Mouse (Mus musculus) liver, embryonic 15.5 days (tissue): ENCODE data around the gene Trim9. TPM values are rescaled to one million over a fixed set of nuclear protein-coding genes. Genes with fewer than 3 reads are reported as not detected.

Experiments
- ATAC-seq: fragments of 200-750 bp; cut with Nextera tagmentation; 2 replicates; pipeline ENCODE4 v1.8.0; 2017; ENCODE audit warnings: moderate number of reproducible peaks, mild to moderate bottlenecking, moderate library complexity; ENCODE audit not compliant: insufficient read depth
- H3K27ac ChIP-seq: fragments of 300-500 bp; sonication (generic); replicated peaks from 2 replicates; pipeline ENCODE4 v1.5.1; 2015; ENCODE audit warnings: mild to moderate bottlenecking, inconsistent platforms
- H3K27me3 ChIP-seq: fragments of 300-500 bp; sonication (generic); 2 replicates; pipeline ENCODE4 v1.6.1; 2015; ENCODE audit warnings: mild to moderate bottlenecking, inconsistent platforms
- H3K36me3 ChIP-seq: fragments of 300-500 bp; sonication (generic); replicated peaks from 2 replicates; pipeline ENCODE4 v1.6.1; 2015; ENCODE audit warnings: moderate library complexity, mild to moderate bottlenecking, inconsistent platforms
- H3K4me1 ChIP-seq: fragments of 300-500 bp; sonication (generic); replicated peaks from 2 replicates; pipeline ENCODE4 v1.6.1; 2015; ENCODE audit warnings: inconsistent platforms
- H3K4me2 ChIP-seq: fragments of 300-500 bp; sonication (generic); 2 replicates; pipeline ENCODE4 v1.6.1; 2015; ENCODE audit warnings: moderate library complexity, mild to moderate bottlenecking, inconsistent platforms
- H3K4me3 ChIP-seq: fragments of 300-500 bp; sonication (generic); replicated peaks from 2 replicates; pipeline ENCODE4 v1.5.1; 2015; ENCODE audit warnings: mild to moderate bottlenecking, inconsistent platforms
- H3K9ac ChIP-seq: fragments of 300-500 bp; sonication (generic); 2 replicates; pipeline ENCODE4 v1.6.1; 2015; ENCODE audit warnings: moderate library complexity, mild to moderate bottlenecking, inconsistent platforms
- H3K9me3 ChIP-seq: fragments of 300-500 bp; sonication (generic); replicated peaks from 2 replicates; pipeline ENCODE4 v1.6.1; 2016; ENCODE audit warnings: inconsistent platforms
- WGBS: fragments of 180-500 bp; shearing (Covaris S2); methylation state at CpG from one replicate; pipeline ENCODE4 v1.1.7; 2015; ENCODE audit warnings: mixed read lengths; ENCODE audit not compliant: insufficient replicate concordance; 5-methylcytosine and 5-hydroxymethylcytosine counted together
- polyA plus RNA-seq: library from polyadenylated mRNA; unstranded; fragments of >200 nt; fragmentation: Nextera tagmentation; extraction: Ambion mirVana; gene quantifications from 2 replicates; pipeline ENCODE4 v1.2.1, GENCODE M21; 2015

Trim9 gene
- polyA plus RNA-seq, 1 experiment from 2014 or later, result 0.03 TPM

DNA sequence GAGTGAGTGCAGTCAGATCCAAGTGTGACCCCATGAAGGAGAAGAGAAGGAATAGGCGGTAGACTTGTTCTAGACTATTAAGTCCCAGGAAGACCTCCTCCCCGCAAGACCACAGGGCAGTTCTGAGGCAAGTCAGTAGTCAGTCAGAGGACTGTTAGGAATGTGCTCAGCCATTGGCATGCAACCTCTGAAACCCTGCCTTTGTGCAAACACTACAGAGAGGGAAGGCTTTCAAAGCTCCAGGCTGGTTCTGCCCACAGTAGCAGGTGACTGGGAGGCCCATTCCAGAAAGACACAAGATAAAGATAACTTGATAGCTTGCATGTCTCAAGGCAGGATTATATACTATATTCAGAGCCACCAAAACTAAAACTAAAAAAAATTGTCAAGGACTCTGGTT lies 116.1 kb downstream of the Trim9 start, which contains the start of gene Pygl:
Pygl (minus strand) TSS at position 195 of the 400 bp plus-strand sequence.
- WGBS, result 72% methylated on average over 2 of the region's 2 CpGs
- Histone ChIP-seq H3K27ac (peak within 1 kb of the TSS; percentile 49), H3K36me3 (no peaks in the 10 kb centered on the region), H3K4me3 (no peak within 1 kb of the TSS), H3K9me3 (no peaks in the 10 kb centered on the region), H3K4me1 (peaks cover 78% of the 10 kb centered on the region), H3K9ac (no peak within 1 kb of the TSS), H3K27me3 (no peaks in the 10 kb centered on the region), H3K4me2 (peak within 1 kb of the TSS; percentile 13; the same call in 1 of the 2 replicates)
- no peak for ATAC-seq

DNA sequence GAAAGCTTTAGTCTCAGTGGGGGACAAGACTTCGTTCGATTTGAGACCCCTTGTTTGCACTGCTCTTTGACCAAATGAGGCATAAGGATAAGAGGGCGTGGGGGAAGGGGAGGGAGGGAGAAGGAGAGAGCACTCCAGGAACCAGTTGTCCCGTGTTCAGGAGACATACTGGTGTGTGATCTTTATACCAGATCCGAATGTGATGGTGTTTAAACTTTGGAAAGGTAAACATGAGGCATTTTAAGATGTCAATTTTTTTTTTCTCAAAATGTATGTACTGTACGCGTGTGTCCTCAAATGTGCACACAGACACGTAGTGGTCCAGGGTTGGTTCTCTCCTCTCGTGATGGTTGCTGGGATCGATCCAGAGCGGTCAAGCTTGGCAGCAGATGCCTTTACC lies 119.3 kb downstream of the Trim9 start:
- H3K36me3 ChIP-seq, result 0 out of 2 replicates have a peak, but pooled peaks cover 2% of the 10 kb centered on the region
- WGBS, result 57% methylated on average over 11 of the region's 11 CpGs
- ATAC-seq, result peak; percentile 41; the same call in 1 of the 2 replicates
- peak overlapping the region; percentile 92 for H3K4me2 ChIP-seq
- H3K9ac ChIP-seq, result peak overlapping the region; percentile 60
- H3K27ac ChIP-seq, result peak overlapping the region; percentile 89
- H3K4me1 ChIP-seq, result peaks cover 79% of the 10 kb centered on the region
- no peaks in the 10 kb centered on the region for H3K9me3 ChIP-seq
- H3K27me3 ChIP-seq, result no peaks in the 10 kb centered on the region
- H3K4me3 ChIP-seq, result peak overlapping the region; percentile 67

DNA sequence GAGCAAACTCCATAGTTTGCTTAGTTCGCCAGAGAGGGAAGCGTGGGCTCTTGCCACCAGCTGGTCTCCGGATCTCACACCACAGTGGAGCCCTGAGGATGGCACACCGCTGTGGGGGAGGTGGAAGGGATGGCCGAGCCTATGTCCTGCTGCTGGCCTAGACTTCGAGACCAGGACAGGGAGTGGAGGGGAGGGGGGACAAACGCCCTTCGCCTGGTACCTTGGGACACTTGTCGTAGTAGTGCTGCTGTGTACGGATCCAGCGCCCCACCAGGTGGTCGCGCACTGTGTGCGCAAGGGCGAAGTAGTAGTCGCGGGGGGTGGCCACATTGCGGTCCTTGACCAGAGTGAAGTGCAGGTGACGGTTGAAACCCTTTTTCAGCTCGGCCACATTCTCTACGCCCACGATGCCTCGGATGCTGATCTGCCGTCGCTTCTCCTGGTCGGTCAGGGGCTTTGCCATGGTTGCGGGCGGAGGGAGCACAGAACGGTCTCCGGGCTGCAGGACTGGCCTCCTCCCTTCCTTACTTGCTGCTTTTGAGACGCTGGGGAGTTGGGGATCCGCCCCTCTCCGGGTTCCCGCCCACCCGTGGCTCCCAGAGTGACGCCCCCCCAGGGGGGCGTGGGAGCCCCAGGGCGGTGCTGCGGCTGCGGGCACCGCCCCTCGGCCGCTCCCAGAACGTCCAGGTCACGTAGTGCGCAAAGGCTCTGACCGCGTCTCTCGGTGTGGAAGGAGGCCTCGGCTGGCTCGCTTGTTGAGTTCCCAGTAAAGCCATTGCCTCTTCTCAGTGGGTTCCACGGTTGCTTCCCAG lies 120.1 kb downstream of the Trim9 start:
- 0 out of 2 replicates have a peak, but pooled peaks cover 5% of the 10 kb centered on the region for H3K36me3 ChIP-seq
- peak overlapping the region; percentile 89 for H3K27ac ChIP-seq
- H3K4me3 ChIP-seq, result peak overlapping the region; percentile 67
- under 1% methylated on average over 52 of the region's 52 CpGs for WGBS
- peak; percentile 98 for ATAC-seq
- H3K4me2 ChIP-seq, result peak overlapping the region; percentile 92
- H3K9me3 ChIP-seq, result no peaks in the 10 kb centered on the region
- peaks cover 72% of the 10 kb centered on the region for H3K4me1 ChIP-seq
- no peaks in the 10 kb centered on the region for H3K27me3 ChIP-seq
- peak overlapping the region; percentile 85 for H3K9ac ChIP-seq

DNA sequence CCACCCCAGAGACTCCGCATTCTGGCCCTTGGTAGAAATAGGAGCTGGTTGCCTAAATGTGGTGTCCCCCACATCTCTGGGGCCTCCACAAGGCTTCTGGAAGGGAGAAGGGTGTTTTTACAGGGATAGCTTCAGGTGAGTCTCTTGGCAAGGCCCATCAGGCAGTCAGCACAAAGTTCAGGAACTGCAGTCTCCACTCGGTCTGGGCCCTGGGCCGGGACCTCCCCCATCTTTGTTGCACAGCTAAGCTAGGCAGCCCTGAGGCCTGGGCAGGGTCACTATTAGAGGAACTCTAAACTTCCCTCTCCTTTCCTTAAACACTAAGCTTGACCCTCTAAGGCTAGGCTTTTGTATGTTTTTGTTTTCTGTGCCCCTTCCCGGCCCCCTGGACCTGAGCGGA lies 120.8 kb downstream of the Trim9 start:
- Histone ChIP-seq H3K4me3 (peak overlapping the region; percentile 67), H3K9me3 (no peaks in the 10 kb centered on the region), H3K4me2 (peak overlapping the region; percentile 92), H3K27ac (peak overlapping the region; percentile 89), H3K27me3 (no peaks in the 10 kb centered on the region), H3K9ac (peak overlapping the region; percentile 85), H3K4me1 (peaks cover 65% of the 10 kb centered on the region), H3K36me3 (0 out of 2 replicates have a peak, but pooled peaks cover 6% of the 10 kb centered on the region)
- ATAC-seq, result no peak
- WGBS, result 22% methylated on average over 5 of the region's 5 CpGs

DNA sequence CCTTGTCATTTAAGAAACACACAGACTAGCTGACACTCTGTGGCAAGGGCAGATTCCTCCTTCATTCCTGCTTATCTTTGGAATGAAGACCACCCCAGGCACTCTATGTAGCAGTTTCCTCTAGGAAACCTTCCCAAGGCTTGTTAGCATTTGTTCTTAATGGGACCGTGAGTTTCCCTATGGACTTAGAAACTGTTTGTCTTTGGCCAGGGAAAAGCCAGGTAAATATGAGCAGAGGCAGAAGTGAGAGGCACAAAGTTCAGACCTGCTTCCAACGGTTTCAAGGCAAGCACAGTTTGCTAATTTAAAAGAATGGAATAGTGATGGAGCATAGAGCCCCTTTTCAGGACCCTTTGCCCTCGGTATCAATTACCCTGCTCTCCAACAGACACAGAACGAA lies 124.1 kb downstream of the Trim9 start:
- Histone ChIP-seq H3K27ac (peak overlapping the region; percentile 72), H3K4me1 (peaks cover 57% of the 10 kb centered on the region), H3K4me2 (peak overlapping the region; percentile 42; the same call in 1 of the 2 replicates), H3K9me3 (no peaks in the 10 kb centered on the region), H3K27me3 (no peaks in the 10 kb centered on the region), H3K36me3 (peaks cover 28% of the 10 kb centered on the region), H3K4me3 (no peak overlapping the region), H3K9ac (no peak overlapping the region)
- ATAC-seq, result no peak
- WGBS, result 64% methylated on average over 4 of the region's 4 CpGs

DNA sequence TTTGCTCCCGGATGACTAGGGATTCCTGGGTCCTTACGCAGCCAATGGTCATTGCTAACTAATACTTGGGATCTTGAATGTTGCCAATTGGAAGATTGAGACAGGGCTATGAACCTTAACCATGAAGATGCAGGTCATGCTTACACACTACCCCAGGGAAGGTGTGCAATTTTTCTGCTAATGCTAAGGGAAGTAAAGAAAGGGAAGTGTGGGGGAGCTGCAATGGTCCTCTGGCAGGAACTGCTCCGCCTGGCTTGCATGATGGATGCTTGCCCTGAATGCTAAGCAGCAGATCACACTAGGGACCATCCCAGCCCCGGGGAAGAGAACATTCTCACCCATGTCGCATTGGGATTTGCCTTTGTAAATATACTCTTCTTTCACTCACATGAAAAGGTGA lies 126.0 kb downstream of the Trim9 start:
- no peak for ATAC-seq
- 58% methylated on average over 5 of the region's 5 CpGs for WGBS

DNA sequence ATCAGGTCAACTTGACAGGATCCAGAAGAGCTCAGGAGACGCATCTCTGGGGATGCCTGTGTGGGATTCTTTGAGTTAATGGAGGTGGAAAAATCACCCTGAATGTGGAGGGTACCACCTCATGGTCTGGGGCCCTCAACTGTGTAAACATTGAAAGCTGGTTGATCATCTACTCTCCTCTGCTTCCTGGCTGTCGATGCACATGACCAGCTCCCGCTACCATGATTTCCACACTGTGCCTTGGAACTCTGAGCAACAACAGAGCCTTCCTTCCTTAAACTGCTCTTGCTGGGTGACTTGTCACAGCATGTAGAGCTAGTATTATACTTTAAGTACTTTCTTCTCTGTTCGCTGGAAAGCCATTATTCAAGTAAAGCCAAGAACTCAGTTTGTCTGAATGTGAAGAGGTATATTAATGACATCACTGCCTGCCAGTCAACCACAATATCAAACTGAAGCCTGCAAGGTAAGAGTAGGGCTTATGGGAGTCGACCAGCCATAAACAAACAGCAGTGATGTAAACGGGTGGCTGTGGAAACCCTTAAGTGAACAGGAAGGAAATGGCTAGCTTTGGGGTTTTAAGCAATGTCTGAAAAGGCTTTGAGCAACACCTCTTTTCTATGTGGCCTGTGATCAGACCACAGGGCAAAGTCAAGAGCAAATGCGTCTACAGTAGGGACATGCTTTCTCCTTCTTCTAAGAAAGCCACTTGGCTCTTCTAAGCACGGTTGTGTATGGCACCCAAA lies 128.4 kb downstream of the Trim9 start:
- 33% methylated on average over 8 of the region's 8 CpGs for WGBS
- Histone ChIP-seq H3K4me1 (peaks cover 18% of the 10 kb centered on the region; the same call in 1 of the 2 replicates), H3K27me3 (no peaks in the 10 kb centered on the region), H3K9ac (no peak overlapping the region), H3K36me3 (peaks cover 52% of the 10 kb centered on the region), H3K9me3 (no peaks in the 10 kb centered on the region), H3K4me2 (no peak overlapping the region), H3K27ac (0 out of 2 replicates have a peak overlapping the region, but pooled peaks have one; percentile 38), H3K4me3 (no peak overlapping the region)
- no peak for ATAC-seq

More for the DNA sequence above, 126.0 kb downstream of the Trim9 start:
- H3K9me3 ChIP-seq, result no peaks in the 10 kb centered on the region
- peaks cover 38% of the 10 kb centered on the region for H3K4me1 ChIP-seq
- no peak overlapping the region for H3K27ac ChIP-seq
- no peak overlapping the region for H3K9ac ChIP-seq
- no peak overlapping the region for H3K4me2 ChIP-seq
- no peak overlapping the region for H3K4me3 ChIP-seq
- no peaks in the 10 kb centered on the region for H3K27me3 ChIP-seq
- peaks cover 43% of the 10 kb centered on the region for H3K36me3 ChIP-seq

DNA sequence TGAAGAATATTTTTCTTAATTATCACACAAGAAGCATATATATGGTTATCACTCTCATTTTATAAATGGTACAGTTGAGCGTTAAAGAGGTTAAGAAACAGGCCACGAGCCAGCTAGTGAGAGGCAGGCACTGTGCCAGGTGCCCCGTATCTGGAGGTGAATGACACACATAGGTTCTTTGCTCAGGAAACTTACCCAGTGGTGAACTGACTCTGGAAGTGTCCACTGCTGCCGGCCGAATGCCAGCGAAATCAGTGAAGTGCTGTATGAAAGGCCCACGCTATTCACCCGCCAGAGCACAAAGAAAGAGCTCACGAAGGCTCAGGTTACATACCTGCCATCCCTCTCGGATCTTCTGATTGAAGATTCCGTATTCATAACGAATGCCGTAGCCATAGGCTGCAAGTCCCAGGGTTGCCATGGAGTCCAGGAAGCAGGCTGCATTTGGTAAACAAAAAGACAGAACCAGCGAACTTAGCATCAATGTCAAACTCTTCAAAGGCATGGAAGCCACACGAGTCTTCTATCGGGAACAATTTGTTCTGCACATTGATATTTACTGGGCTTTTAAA lies 131.1 kb downstream of the Trim9 start:
- Histone ChIP-seq H3K27ac (no peak overlapping the region), H3K4me1 (peaks cover 15% of the 10 kb centered on the region; the same call in 1 of the 2 replicates), H3K4me3 (no peak overlapping the region), H3K9ac (no peak overlapping the region), H3K36me3 (peaks cover 59% of the 10 kb centered on the region), H3K4me2 (no peak overlapping the region), H3K27me3 (no peaks in the 10 kb centered on the region), H3K9me3 (no peaks in the 10 kb centered on the region)
- no peak for ATAC-seq
- WGBS, result 80% methylated on average over 16 of the region's 16 CpGs

DNA sequence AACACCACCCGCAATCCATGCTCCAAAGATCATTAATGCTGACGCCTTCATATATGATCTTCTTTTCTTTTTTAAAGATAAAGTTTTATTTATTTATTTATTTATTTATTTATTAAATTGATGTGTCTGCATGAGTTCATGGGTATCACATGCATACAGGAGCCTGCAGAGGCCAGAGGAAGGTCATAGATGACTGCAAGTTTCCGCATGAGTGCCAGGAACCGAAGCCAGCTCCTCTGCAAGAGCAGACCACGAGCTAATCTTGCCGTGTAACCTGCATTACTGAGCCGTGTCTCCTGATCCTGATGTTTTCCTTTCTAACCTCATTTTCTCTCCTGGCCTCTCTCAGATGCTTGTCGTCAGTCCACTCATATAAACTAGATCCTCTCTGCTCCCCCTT lies 133.1 kb downstream of the Trim9 start:
- H3K27me3 ChIP-seq, result no peaks in the 10 kb centered on the region
- no peak for ATAC-seq
- H3K36me3 ChIP-seq, result peaks cover 47% of the 10 kb centered on the region
- 0 out of 2 replicates have a peak, but pooled peaks cover 8% of the 10 kb centered on the region for H3K4me1 ChIP-seq
- H3K4me3 ChIP-seq, result no peak overlapping the region
- no peak overlapping the region for H3K4me2 ChIP-seq
- no peak overlapping the region for H3K27ac ChIP-seq
- 77% methylated on average over 8 of the region's 8 CpGs for WGBS
- no peak overlapping the region for H3K9ac ChIP-seq
- H3K9me3 ChIP-seq, result no peaks in the 10 kb centered on the region

DNA sequence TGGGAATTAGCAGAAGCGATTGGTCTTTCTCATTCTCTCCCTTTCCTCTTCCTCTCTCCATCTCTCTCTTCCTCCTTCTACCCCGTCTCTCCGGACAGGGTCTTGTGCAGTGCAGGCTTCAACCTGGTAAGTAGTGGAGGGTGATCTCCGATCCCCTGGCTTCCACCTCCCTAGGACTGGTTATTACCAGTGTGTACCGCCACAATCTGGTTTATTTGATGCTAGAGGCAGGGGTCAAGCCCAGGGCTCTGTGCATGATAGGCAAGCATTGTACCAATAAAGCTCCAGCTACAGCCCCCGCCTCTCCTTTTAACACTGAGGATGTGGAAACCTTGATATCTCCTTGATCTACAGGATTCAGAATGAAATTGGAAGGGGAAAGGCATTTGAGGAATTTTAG lies 133.8 kb downstream of the Trim9 start:
- Histone ChIP-seq H3K4me2 (no peak overlapping the region), H3K9me3 (no peaks in the 10 kb centered on the region), H3K27ac (no peak overlapping the region), H3K4me1 (0 out of 2 replicates have a peak, but pooled peaks cover 4% of the 10 kb centered on the region), H3K27me3 (no peaks in the 10 kb centered on the region), H3K4me3 (no peak overlapping the region), H3K36me3 (peaks cover 44% of the 10 kb centered on the region), H3K9ac (no peak overlapping the region)
- WGBS, result 77% methylated on average over 6 of the region's 6 CpGs
- ATAC-seq, result no peak

DNA sequence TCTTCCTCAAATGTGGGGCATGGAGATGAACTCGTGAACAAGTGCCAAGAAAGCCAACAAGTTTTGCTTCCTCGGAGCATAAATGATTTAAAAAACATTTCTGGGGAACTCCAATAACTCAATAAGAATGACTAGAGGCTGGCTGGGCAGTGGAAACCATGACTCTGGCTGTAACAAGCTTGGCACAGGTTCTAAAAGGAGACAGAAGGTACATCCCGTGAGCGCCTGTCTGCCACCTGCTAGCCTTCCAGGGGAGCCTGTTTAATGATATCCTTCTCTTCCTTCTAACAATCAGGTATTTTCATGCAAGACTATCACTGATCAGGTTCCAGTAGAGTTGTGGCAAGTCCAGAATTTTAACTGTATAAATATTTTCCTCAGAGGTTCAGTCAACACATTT lies 134.9 kb downstream of the Trim9 start:
- peaks cover 43% of the 10 kb centered on the region for H3K36me3 ChIP-seq
- 65% methylated on average over 4 of the region's 4 CpGs for WGBS
- H3K27me3 ChIP-seq, result no peaks in the 10 kb centered on the region
- no peaks in the 10 kb centered on the region for H3K9me3 ChIP-seq
- H3K9ac ChIP-seq, result no peak overlapping the region
- no peak overlapping the region for H3K27ac ChIP-seq
- ATAC-seq, result no peak
- no peak overlapping the region for H3K4me3 ChIP-seq
- H3K4me1 ChIP-seq, result 0 out of 2 replicates have a peak, but pooled peaks cover 2% of the 10 kb centered on the region
- no peak overlapping the region for H3K4me2 ChIP-seq
